Mouse (Mus musculus) midbrain, embryonic 15.5 days (tissue): ENCODE data around the gene Tbc1d2. TPM values are rescaled to one million over a fixed set of nuclear protein-coding genes. Genes with fewer than 3 reads are reported as not detected.

Experiments
- ATAC-seq: fragments of 200-750 bp; cut with Nextera tagmentation; replicated peaks from 2 replicates; pipeline ENCODE4 v1.8.0; 2017; ENCODE audit warnings: moderate TSS enrichment
- H3K27ac ChIP-seq: fragments of 300-500 bp; sonication (generic); 2 replicates; pipeline ENCODE4 v1.5.1; 2015; ENCODE audit warnings: mild to moderate bottlenecking, inconsistent platforms
- H3K27me3 ChIP-seq: fragments of 300-500 bp; sonication (generic); replicated peaks from 2 replicates; pipeline ENCODE4 v1.6.1; 2015; ENCODE audit warnings: inconsistent platforms
- H3K36me3 ChIP-seq: fragments of 300-500 bp; sonication (generic); replicated peaks from 2 replicates; pipeline ENCODE4 v1.6.1; 2015; ENCODE audit warnings: inconsistent platforms
- H3K4me1 ChIP-seq: fragments of 300-500 bp; sonication (generic); 2 replicates; pipeline ENCODE4 v1.6.1; 2015; ENCODE audit warnings: inconsistent platforms
- H3K4me2 ChIP-seq: fragments of 300-500 bp; sonication (generic); 2 replicates; pipeline ENCODE4 v1.6.1; 2015; ENCODE audit warnings: inconsistent platforms, mild to moderate bottlenecking, moderate library complexity
- H3K4me3 ChIP-seq: fragments of 300-500 bp; sonication (generic); 2 replicates; pipeline ENCODE4 v1.5.1; 2015; ENCODE audit warnings: mild to moderate bottlenecking, inconsistent platforms
- H3K9ac ChIP-seq: fragments of 300-500 bp; sonication (generic); 2 replicates; pipeline ENCODE4 v1.6.1; 2015; ENCODE audit warnings: mild to moderate bottlenecking, inconsistent platforms
- H3K9me3 ChIP-seq: fragments of 300-500 bp; sonication (generic); 2 replicates; pipeline ENCODE4 v1.6.1; 2016; ENCODE audit warnings: inconsistent platforms
- WGBS: fragments of 180-500 bp; shearing (Covaris S2); methylation state at CpG from one replicate; pipeline ENCODE4 v1.1.7; 2015; ENCODE audit warnings: mixed read lengths; 5-methylcytosine and 5-hydroxymethylcytosine counted together
- polyA plus RNA-seq: library from polyadenylated mRNA; unstranded; fragments of >200 nt; fragmentation: Nextera tagmentation; extraction: Ambion mirVana; gene quantifications from 2 replicates; pipeline ENCODE4 v1.2.1, GENCODE M21; 2015

Tbc1d2 gene
- polyA plus RNA-seq, 1 experiment from 2014 or later: 0.88 TPM

DNA sequence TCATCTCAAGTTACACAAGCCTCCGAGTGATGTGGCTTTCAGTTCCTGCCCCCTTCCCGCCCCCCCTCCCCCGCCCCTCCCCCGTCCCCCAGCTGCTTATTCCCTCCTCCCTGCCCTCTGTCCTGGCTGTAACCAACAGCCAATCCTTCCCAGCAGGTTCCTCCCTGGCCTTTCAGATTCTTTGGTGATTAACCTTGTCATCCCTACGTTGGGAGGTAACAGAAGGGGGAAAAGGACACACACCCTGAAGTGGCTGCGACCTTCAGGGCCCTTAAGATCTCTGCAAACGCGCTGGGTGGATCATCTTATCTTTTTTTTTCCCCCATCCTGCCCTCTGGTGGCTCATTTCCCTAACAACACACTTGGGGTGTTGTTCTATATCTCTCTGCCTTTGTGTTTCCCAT lies 15.4 kb upstream of the Tbc1d2 start:
- no peaks in the 10 kb centered on the region for H3K9me3 ChIP-seq
- 2% methylated on average over 5 of the region's 8 CpGs for WGBS
- no peak overlapping the region for H3K4me3 ChIP-seq
- no peak overlapping the region for H3K9ac ChIP-seq
- H3K27me3 ChIP-seq: 0 out of 2 replicates have a peak, but pooled peaks cover 5% of the 10 kb centered on the region
- no peaks in the 10 kb centered on the region for H3K36me3 ChIP-seq
- H3K4me1 ChIP-seq: peaks cover 8% of the 10 kb centered on the region; the same call in 1 of the 2 replicates
- ATAC-seq: no peak
- H3K27ac ChIP-seq: no peak overlapping the region
- H3K4me2 ChIP-seq: no peak overlapping the region

- Histone ChIP-seq H3K9ac (0 out of 2 replicates have a peak overlapping the region, but pooled peaks have one; percentile 11), H3K27me3 (0 out of 2 replicates have a peak, but pooled peaks cover 5% of the 10 kb centered on the region), H3K4me3 (peak overlapping the region; percentile 17), H3K27ac (0 out of 2 replicates have a peak overlapping the region, but pooled peaks have one; percentile 7), H3K4me1 (peaks cover 5% of the 10 kb centered on the region; the same call in 1 of the 2 replicates), H3K4me2 (peak overlapping the region; percentile 41), H3K36me3 (no peaks in the 10 kb centered on the region), H3K9me3 (no peaks in the 10 kb centered on the region)
- WGBS: 8% methylated on average over 34 of the region's 34 CpGs
- peak; percentile 74 for ATAC-seq
Observed at GRCm38 (mm10) chr4:46664123-46665009, 14.4 kb upstream of the Tbc1d2 start.

- H3K27me3 ChIP-seq: 0 out of 2 replicates have a peak, but pooled peaks cover 5% of the 10 kb centered on the region
- no peak overlapping the region for H3K27ac ChIP-seq
- no peak overlapping the region for H3K4me3 ChIP-seq
- no peak for ATAC-seq
- no peaks in the 10 kb centered on the region for H3K9me3 ChIP-seq
- H3K4me1 ChIP-seq: peaks cover 4% of the 10 kb centered on the region; the same call in 1 of the 2 replicates
- no peak overlapping the region for H3K4me2 ChIP-seq
- H3K36me3 ChIP-seq: no peaks in the 10 kb centered on the region
- H3K9ac ChIP-seq: no peak overlapping the region
- 77% methylated on average over 9 of the region's 9 CpGs for WGBS
Observed at GRCm38 (mm10) chr4:46661433-46661832, 11.4 kb upstream of the Tbc1d2 start.

DNA sequence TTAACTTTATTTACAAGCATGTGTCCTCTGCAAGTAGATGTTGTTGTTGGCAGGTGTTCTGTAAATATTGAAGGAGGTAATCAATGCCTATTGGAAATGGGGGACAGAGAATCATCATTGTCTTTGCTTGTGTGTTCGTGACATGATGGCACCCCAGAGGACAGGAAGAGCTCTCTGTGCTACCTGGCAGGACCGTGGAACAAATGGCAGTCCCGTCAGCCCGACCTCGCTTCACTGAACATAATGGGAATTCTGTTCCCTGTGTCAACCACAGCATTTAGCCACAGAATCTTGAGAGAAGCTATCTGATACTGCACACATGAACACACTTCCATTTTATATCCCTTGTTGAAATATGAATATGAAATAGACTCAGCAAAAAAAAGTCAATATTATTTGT lies 8.9 kb upstream of the Tbc1d2 start:
- Histone ChIP-seq H3K4me1 (no peaks in the 10 kb centered on the region), H3K4me2 (no peak overlapping the region), H3K9ac (no peak overlapping the region), H3K27ac (no peak overlapping the region), H3K9me3 (no peaks in the 10 kb centered on the region), H3K36me3 (no peaks in the 10 kb centered on the region), H3K27me3 (peaks cover 3% of the 10 kb centered on the region; the same call in 1 of the 2 replicates), H3K4me3 (no peak overlapping the region)
- no peak for ATAC-seq
- 66% methylated on average over 5 of the region's 5 CpGs for WGBS

DNA sequence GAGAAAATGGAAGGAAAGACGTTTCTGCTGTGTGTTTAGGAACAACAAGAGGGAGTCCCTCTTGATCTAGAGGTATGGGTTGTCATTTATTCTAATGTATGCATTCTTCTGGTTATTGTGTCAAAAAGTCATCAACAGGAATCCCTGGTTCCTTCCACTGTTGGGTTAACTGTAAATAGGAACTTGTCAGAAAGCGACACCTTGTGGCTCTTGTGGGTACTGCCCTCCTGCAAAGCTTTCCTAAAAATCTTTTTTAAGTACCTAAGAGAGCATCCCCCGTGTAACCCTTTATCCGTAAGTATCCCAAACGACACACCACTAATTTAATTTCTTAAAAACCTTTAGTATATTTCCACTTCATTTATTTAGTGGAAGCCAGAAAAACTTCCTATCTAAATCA lies 7.1 kb upstream of the Tbc1d2 start:
- 0 out of 2 replicates have a peak, but pooled peaks have one; percentile 42 for ATAC-seq
- Histone ChIP-seq H3K27ac (no peak overlapping the region), H3K36me3 (no peaks in the 10 kb centered on the region), H3K4me3 (no peak overlapping the region), H3K4me1 (no peaks in the 10 kb centered on the region), H3K27me3 (peaks cover 11% of the 10 kb centered on the region), H3K9ac (no peak overlapping the region), H3K4me2 (no peak overlapping the region), H3K9me3 (no peaks in the 10 kb centered on the region)
- WGBS: 13% methylated on average over 5 of the region's 5 CpGs

DNA sequence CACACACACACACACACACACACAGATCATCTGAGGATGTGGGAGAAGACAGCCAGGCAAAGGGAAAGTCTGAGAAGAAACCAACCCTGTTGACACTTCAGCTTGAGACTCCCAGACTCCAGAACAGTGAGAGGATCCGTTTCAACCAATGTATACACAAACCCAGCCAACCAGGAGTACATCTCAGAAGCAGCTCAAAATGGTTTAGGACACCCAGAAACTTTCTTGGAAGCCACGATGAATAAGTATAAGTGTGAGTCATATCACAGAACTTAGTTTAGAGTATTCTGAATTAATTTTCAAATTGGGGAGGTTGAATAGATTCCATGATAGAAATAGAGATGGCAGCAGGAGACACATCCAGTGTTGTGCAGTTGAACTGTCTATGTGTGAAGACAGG lies 5.9 kb upstream of the Tbc1d2 start:
- Histone ChIP-seq H3K36me3 (no peaks in the 10 kb centered on the region), H3K4me3 (no peak overlapping the region), H3K4me2 (no peak overlapping the region), H3K27ac (no peak overlapping the region), H3K9me3 (no peaks in the 10 kb centered on the region), H3K4me1 (no peaks in the 10 kb centered on the region; the same call in 1 of the 2 replicates), H3K9ac (no peak overlapping the region), H3K27me3 (peaks cover 20% of the 10 kb centered on the region)
- ATAC-seq: no peak
- 86% methylated on average over 2 of the region's 2 CpGs for WGBS

- Histone ChIP-seq H3K9ac (no peak overlapping the region), H3K4me1 (peaks cover 6% of the 10 kb centered on the region)
Observed at GRCm38 (mm10) chr4:46655298-46655697, 5.3 kb upstream of the Tbc1d2 start.

GRCm38 (mm10) chr4:46649161-46649560 lies 848 bp downstream of the Tbc1d2 start:
- Histone ChIP-seq H3K4me3 (peak overlapping the region; percentile 90), H3K9me3 (no peaks in the 10 kb centered on the region), H3K9ac (no peak overlapping the region), H3K27ac (no peak overlapping the region), H3K4me1 (peaks cover 13% of the 10 kb centered on the region), H3K4me2 (peak overlapping the region; percentile 89), H3K27me3 (peaks cover 43% of the 10 kb centered on the region), H3K36me3 (no peaks in the 10 kb centered on the region)
- ATAC-seq: no peak
- 62% methylated on average over 4 of the region's 4 CpGs for WGBS

More at GRCm38 (mm10) chr4:46655298-46655697, 5.3 kb upstream of the Tbc1d2 start:
- Histone ChIP-seq H3K4me2 (no peak overlapping the region), H3K27me3 (peaks cover 24% of the 10 kb centered on the region), H3K4me3 (no peak overlapping the region), H3K9me3 (no peaks in the 10 kb centered on the region), H3K36me3 (no peaks in the 10 kb centered on the region), H3K27ac (no peak overlapping the region)
- 61% methylated on average over 1 of the region's 1 CpGs for WGBS
- no peak for ATAC-seq

DNA sequence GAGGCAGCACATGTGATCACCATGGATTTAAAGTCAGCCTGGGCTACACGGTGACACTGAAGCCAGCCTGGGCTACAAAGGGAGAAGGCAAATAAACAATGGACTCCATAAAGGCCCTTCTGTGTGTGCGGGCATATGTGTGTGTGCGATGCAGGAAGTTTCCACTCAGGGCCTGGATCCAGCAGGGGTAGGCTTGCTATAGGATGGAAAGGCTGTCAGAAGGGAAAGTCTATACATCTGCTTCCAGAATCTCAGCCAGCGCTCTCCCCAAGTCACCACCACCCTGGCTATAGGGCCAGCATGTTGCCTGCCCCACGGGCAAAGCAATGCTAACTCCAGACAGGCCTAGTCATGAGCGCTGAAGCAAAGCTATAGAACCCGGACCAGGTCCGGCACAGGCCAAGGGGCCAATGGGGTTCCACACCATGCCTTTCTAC lies 6.3 kb downstream of the Tbc1d2 start:
- Histone ChIP-seq H3K4me1 (peaks cover 3% of the 10 kb centered on the region; the same call in 1 of the 2 replicates), H3K9me3 (no peaks in the 10 kb centered on the region), H3K27me3 (peaks cover 10% of the 10 kb centered on the region), H3K4me2 (no peak overlapping the region), H3K4me3 (no peak overlapping the region), H3K9ac (no peak overlapping the region), H3K36me3 (no peaks in the 10 kb centered on the region), H3K27ac (no peak overlapping the region)
- no peak for ATAC-seq
- WGBS: 81% methylated on average over 8 of the region's 8 CpGs

DNA sequence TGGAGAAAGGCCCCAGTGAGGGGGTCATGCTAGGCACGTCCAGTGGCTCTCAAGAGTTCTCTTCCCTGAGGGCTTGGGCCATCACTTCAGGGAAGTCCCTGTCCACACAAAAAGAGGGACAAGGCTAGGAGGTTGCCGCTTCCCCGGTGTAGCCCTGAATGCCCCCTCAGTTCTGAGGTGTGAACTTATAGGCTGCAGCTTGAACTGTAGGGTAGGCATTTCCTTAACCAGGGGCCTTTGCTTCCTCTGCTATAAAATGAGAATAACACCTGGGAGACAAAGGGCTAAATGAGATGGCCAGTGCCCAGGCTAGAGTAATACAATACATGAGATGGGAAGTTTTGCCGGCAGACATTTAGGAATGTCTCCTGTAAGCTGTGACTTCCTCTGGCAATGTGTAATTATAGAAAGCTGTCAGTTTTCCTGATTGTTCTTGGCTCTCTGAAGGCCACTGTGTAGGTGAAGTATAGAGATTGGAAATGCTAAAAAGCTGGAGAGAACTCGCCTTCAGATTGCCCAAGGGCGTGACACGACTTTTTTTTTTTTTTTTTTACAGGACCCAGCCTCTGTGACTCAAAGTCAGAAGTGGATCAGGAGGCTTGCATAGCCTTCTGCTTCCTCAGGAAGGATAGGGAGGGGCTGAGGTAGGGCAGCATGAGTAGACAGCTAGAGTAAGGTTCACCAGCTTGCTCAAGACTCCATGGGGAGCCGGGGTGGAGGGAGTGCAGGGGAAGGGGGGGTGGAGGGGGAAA lies 6.9 kb downstream of the Tbc1d2 start:
- Histone ChIP-seq H3K27ac (no peak overlapping the region), H3K9me3 (no peaks in the 10 kb centered on the region), H3K36me3 (no peaks in the 10 kb centered on the region), H3K27me3 (peaks cover 4% of the 10 kb centered on the region), H3K9ac (no peak overlapping the region), H3K4me2 (no peak overlapping the region), H3K4me3 (no peak overlapping the region), H3K4me1 (peaks cover 3% of the 10 kb centered on the region; the same call in 1 of the 2 replicates)
- WGBS: 76% methylated on average over 8 of the region's 8 CpGs
- ATAC-seq: 0 out of 2 replicates have a peak, but pooled peaks have one; percentile 24

DNA sequence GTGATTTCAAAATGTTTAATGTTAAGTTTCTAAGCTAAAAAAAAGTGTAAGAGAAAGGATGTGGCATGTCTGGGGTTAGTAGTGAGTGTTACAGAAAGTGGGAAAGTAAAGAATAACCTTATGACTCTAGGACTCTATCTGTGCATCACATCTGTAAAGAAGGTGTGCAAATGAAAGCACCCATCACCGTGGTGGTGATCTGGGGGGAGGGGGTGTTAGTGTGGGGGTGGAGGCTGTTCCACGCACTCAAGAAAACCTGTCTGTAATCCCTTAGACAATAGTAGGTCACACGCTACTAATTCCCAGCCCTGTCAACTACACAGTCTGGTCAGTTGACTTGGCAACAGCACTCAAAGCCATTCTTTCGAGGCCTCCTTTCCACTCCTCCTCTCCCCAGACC lies 8.7 kb downstream of the Tbc1d2 start:
- H3K9me3 ChIP-seq: no peaks in the 10 kb centered on the region
- no peak for ATAC-seq
- H3K4me1 ChIP-seq: peaks cover 3% of the 10 kb centered on the region; the same call in 1 of the 2 replicates
- H3K27me3 ChIP-seq: no peaks in the 10 kb centered on the region
- no peak overlapping the region for H3K27ac ChIP-seq
- H3K36me3 ChIP-seq: no peaks in the 10 kb centered on the region
- 19% methylated on average over 4 of the region's 4 CpGs for WGBS
- H3K9ac ChIP-seq: no peak overlapping the region
- H3K4me3 ChIP-seq: no peak overlapping the region
- H3K4me2 ChIP-seq: no peak overlapping the region

DNA sequence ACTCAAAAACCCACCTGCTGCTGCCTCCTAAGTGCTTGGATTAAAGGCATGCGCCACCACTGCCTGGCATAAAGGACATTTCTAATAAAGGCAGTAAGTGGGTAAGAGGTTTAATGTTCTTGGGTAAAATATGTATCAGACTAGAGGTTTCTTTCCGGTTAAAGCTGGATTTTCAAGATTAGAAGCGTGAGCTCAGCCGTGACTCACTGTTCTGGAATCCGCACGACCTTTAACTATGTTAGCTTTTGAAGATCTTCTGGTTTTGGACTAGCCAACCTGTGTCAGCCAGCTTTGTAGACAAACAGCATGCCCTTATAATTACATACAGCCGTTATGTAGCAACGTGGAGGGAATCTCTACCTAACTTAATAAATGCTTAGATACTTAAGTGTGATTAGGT lies 10.1 kb downstream of the Tbc1d2 start:
- H3K4me3 ChIP-seq: no peak overlapping the region

More for the DNA sequence above, 10.1 kb downstream of the Tbc1d2 start:
- peaks cover 3% of the 10 kb centered on the region; the same call in 1 of the 2 replicates for H3K4me1 ChIP-seq
- 89% methylated on average over 8 of the region's 8 CpGs for WGBS
- H3K4me2 ChIP-seq: no peak overlapping the region
- no peaks in the 10 kb centered on the region for H3K36me3 ChIP-seq
- no peaks in the 10 kb centered on the region for H3K9me3 ChIP-seq
- no peaks in the 10 kb centered on the region for H3K27me3 ChIP-seq
- H3K27ac ChIP-seq: no peak overlapping the region
- no peak for ATAC-seq
- H3K9ac ChIP-seq: no peak overlapping the region
